ENCODE assay signal across 9 mouse cellular contexts in genomic region chr14:101517341-101517740, GRCm38 (mm10).
DNase-seq lines count a peak whose midpoint lies in the region; TF ChIP-seq lines count a peak whose summit lies in the region.
"Had no signal": no experiment of that assay in that cellular context is flagged by ENCODE, and none has a peak within 500 bp of the region (broad histone marks: within the 10 kb centered on the region; RNA-seq: fewer than 3 reads in every experiment).

No protein-coding gene starts in this region.

- H3K4me3 ChIP-seq in left cerebral cortex, adult 2 months = no peak overlapping the region
- H3K4me3 ChIP-seq: stomach, embryonic 15.5 days had no signal

- TF ChIP-seq CTCF in left cerebral cortex, adult 2 months (IDR thresholded peaks at IDR 0.05) = peak; percentile 85

- intact Hi-C loops in left cerebral cortex, adult 2 months (cut with DNase I) = loop anchor here (1.0 to 5.0 kb wide), 2 partner anchors 92 to 135 kb away; partner anchors contain the start of genes Tbc1d4 and Uchl3
- intact Hi-C loops in left cerebral cortex, postnatal 36 days (cut with DNase I) = loop anchor here (5.0 to 10.0 kb wide), 2 partner anchors 90 to 207 kb away; partner anchors contain the start of genes Gm9922, Lmo7 and Tbc1d4

- no peak overlapping the region for H3K27ac ChIP-seq in left cerebral cortex, adult 2 months
- H3K27ac ChIP-seq: stomach, embryonic 15.5 days had no signal

- DNase-seq in adrenal gland, adult 18-20 months (ENCODE audit: low spot score in 2 of 2) = peak; percentile 39 to 43
- DNase-seq in adrenal gland, postnatal 4 days (ENCODE audit: low spot score in 2 of 2) = no peak
- no peak for DNase-seq in left cerebral cortex, adult 2 months (ENCODE audit: extremely low spot score in 1 of 2, low spot score in 2 of 2)
- DNase-seq in left cerebral cortex, postnatal 36 days (ENCODE audit: low spot score in 2 of 2) = no peak
- peak; percentile 6 for DNase-seq in T-cell, adult 2 months (ENCODE audit: low spot score)
- peak; percentile 22 for DNase-seq in fibroblast of lung, adult 2 months (ENCODE audit: low read depth)
- peak; percentile 65 for DNase-seq in mesoderm, embryonic 11.5 days (ENCODE audit: low read depth, low spot score)
- DNase-seq in ovary, postnatal 10 days (ENCODE audit: low spot score) = no peak

Comparison
In these comparisons a context has a peak if more than half of its experiments do, and no peak if none do; other contexts are left out.
1. DNase-seq: peak in adrenal gland, adult 18-20 months (2 of 2), T-cell, adult 2 months (single experiment), fibroblast of lung, adult 2 months (single experiment) and mesoderm, embryonic 11.5 days (single experiment); none in adrenal gland, postnatal 4 days (0 of 2), left cerebral cortex, adult 2 months (0 of 2), left cerebral cortex, postnatal 36 days (0 of 2) and ovary, postnatal 10 days (single experiment).